Mouse (Mus musculus) midbrain, embryonic 16.5 days (tissue): ENCODE measurements around the gene Mcf2. TPM values are rescaled to one million over a fixed set of nuclear protein-coding genes. Genes with fewer than 3 reads are reported as not detected.

Source experiments
- ATAC-seq: fragments of 200-750 bp; cut with Nextera tagmentation; 2 replicates; pipeline ENCODE4 v1.8.0; 2017; ENCODE audit warnings: moderate TSS enrichment
- H3K27ac ChIP-seq: fragments of 300-500 bp; sonication (generic); 2 replicates; pipeline ENCODE4 v1.5.1; 2014; ENCODE audit warnings: mild to moderate bottlenecking, low read length, mixed read lengths
- H3K27me3 ChIP-seq: fragments of 300-500 bp; sonication (generic); 2 replicates; pipeline ENCODE4 v1.6.1; 2014; ENCODE audit warnings: low read depth, low read length, mixed read lengths; ENCODE audit not compliant: control insufficient read depth, insufficient read depth
- H3K36me3 ChIP-seq: fragments of 300-500 bp; sonication (generic); 2 replicates; pipeline ENCODE4 v1.6.1; 2014; ENCODE audit warnings: mild to moderate bottlenecking, low read length, moderate library complexity, mixed read lengths; ENCODE audit not compliant: control insufficient read depth, insufficient read depth
- H3K4me1 ChIP-seq: fragments of 300-500 bp; sonication (generic); 2 replicates; pipeline ENCODE4 v1.6.1; 2014; ENCODE audit warnings: mild to moderate bottlenecking, low read length, mixed read lengths; ENCODE audit not compliant: control insufficient read depth, insufficient read depth
- H3K4me2 ChIP-seq: fragments of 300-500 bp; sonication (generic); 2 replicates; pipeline ENCODE4 v1.6.1; 2014; ENCODE audit warnings: mild to moderate bottlenecking, low read length, mixed read lengths
- H3K4me3 ChIP-seq: fragments of 300-500 bp; sonication (generic); 2 replicates; pipeline ENCODE4 v1.5.1; 2014; ENCODE audit warnings: low read depth, mild to moderate bottlenecking, low read length, moderate library complexity, mixed read lengths
- H3K9ac ChIP-seq: fragments of 300-500 bp; sonication (generic); 2 replicates; pipeline ENCODE4 v1.6.1; 2014; ENCODE audit warnings: low read depth, low read length, mixed read lengths
- H3K9me3 ChIP-seq: fragments of 300-500 bp; sonication (generic); replicated peaks from 2 replicates; pipeline ENCODE4 v1.6.1; 2014; ENCODE audit warnings: mild to moderate bottlenecking, low read length, mixed read lengths; ENCODE audit not compliant: control insufficient read depth, poor library complexity, severe bottlenecking
- whole genome bisulfite sequencing: fragments of 180-500 bp; shearing (Covaris S2); extraction: QIAGEN DNeasy Blood & Tissue Kit; methylation state at CpG from one replicate; pipeline ENCODE4 v1.1.7; 2014; 5-methylcytosine and 5-hydroxymethylcytosine counted together
- polyA plus RNA-seq: library from polyadenylated mRNA; unstranded; fragments of >200 nt; fragmentation: Nextera tagmentation; extraction: Ambion mirVana; gene quantifications from 2 replicates; pipeline ENCODE4 v1.2.1, GENCODE M21; 2015

Mcf2 gene
- 2.8 and 3.1 TPM in 2 replicates for polyA plus RNA-seq

DNA sequence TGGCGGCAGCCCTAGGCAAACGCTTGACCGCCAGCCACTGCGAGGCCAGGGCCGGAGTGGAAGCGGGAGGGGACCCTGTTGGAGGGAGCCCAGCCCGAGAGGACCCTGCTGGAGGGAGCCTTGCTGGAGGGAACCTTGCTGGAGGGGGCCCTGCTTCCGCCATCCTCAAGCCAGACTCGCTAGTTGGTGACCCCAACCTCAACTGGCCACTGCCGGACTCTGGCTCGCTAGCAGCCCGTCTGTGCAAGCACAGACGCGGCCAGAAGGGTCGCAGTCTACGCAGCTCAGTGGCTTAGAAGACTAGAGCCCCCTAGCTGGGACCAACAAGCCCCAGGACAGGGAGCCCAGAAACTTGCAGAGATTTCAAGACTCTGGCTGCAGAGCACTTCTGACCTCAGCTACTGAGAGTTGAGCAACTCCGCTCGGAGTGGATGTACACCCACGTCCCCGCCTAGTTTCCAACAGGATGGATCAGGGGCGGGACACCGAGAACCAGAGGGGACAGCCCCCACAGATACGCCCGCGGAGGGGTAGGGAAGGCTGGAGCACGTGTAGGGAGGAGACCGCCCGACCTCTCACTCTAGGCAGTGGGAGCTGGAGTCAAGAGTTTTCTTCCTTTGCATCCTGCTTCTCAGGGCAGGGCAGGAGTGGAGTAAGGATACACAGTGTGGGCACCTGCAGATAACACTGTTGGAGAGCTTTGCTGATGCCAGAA lies at the start of gene Mcf2:
Mcf2 (minus strand) TSS at position 346 of the 715 bp plus-strand sequence.
- peak; percentile 86 for ATAC-seq
- Histone ChIP-seq H3K4me2 (peak within 1 kb of the TSS; percentile 88), H3K27me3 (0 out of 2 replicates have a peak, but pooled peaks cover 2% of the 10 kb centered on the region), H3K4me1 (no peaks in the 10 kb centered on the region), H3K9ac (peak within 1 kb of the TSS; percentile 30), H3K9me3 (no peaks in the 10 kb centered on the region), H3K27ac (no peak within 1 kb of the TSS), H3K4me3 (peak within 1 kb of the TSS; percentile 48), H3K36me3 (no peaks in the 10 kb centered on the region)
- WGBS, result 19% methylated on average over 25 of the region's 28 CpGs

DNA sequence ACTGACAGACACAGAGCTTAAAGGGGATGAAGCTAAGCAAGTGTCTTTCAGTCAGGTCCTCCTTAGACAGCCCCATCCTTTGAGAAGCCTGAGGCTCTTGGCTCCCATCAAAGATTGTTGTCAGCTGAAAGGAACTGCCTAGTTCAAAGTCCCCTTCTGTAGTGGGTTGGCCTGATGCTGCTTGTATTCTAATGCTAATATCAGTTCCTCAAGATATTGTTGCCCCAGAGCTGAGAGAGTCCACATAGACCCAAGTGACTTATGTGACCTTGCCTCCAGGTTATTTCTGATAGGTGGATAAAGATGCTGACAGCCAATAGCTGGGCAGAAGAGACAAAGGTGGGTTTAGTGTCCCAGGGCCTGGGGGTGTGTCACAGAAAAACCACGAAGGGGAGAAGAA lies 8.8 kb upstream of the Mcf2 start:
- WGBS, result 47% methylated on average over 1 of the region's 1 CpGs
- Histone ChIP-seq H3K36me3 (no peaks in the 10 kb centered on the region), H3K9me3 (no peaks in the 10 kb centered on the region), H3K9ac (no peak overlapping the region), H3K4me3 (no peak overlapping the region), H3K4me1 (no peaks in the 10 kb centered on the region), H3K27me3 (no peaks in the 10 kb centered on the region), H3K27ac (no peak overlapping the region), H3K4me2 (no peak overlapping the region)
- ATAC-seq, result no peak

DNA sequence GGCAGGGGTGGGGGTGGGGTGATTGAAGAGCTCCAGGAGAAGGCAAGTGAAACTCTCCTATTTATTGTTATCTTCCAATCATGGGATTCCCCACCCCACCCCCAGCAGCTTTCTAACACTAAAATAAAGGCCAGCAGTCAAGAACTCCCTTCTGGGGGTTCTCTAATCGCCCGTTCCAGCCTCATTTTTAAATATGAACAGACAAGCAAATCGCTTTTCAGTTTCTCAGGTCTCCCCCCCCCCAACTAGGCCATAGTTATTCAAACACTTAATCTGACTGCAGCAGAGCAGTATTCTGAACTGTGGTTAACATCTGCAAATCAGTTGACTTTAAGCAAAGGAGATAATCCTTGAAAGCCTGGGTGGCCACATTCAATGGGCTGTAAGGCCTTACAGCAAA lies 3.7 kb upstream of the Mcf2 start:
- Histone ChIP-seq H3K27ac (no peak overlapping the region), H3K36me3 (no peaks in the 10 kb centered on the region), H3K9me3 (no peaks in the 10 kb centered on the region), H3K4me2 (no peak overlapping the region), H3K4me3 (no peak overlapping the region), H3K27me3 (0 out of 2 replicates have a peak, but pooled peaks cover 2% of the 10 kb centered on the region), H3K4me1 (no peaks in the 10 kb centered on the region), H3K9ac (no peak overlapping the region)
- WGBS, result 21% methylated on average over 3 of the region's 3 CpGs
- no peak for ATAC-seq

DNA sequence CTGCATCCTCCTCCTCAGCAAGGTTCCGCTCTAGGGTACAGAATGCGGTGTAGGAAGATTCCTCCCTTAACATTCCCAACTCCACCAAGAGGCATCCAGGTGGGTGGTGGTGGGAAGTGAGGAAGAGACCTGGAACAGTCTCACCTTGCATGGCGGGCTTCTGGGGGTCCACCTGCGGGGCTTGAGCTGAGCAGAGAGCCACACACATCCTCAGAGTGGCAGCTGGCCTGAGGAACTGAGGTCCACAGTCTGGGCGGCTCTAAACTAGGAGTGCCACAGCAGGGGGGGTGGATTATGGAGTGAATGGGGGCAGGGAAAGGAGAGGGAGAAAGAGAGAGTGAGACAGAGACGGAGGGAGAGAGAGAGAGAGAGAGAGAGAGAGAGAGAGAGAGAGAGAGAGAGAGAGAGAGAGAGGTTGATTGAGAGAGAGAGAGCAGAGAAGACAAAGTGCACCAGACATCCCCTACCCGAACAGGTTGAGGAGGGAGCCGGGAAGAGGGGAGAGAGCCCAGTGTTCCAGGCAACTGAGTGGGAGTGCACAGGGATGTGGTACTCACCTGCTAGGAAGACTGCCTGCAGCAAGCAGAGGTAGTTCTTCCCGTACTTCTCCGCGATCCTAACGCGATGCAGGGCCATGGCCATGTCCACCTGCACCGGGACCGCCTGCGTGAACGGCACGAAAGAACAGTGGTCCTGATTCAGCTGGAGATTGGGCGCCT lies 705 bp downstream of the Mcf2 start:
- ATAC-seq, result peak; percentile 66; the same call in 1 of the 2 replicates
- WGBS, result 12% methylated on average over 19 of the region's 19 CpGs
- peak overlapping the region; percentile 48 for H3K4me3 ChIP-seq
- peak overlapping the region; percentile 30 for H3K9ac ChIP-seq
- 0 out of 2 replicates have a peak, but pooled peaks cover 2% of the 10 kb centered on the region for H3K27me3 ChIP-seq
- no peaks in the 10 kb centered on the region for H3K36me3 ChIP-seq
- no peak overlapping the region for H3K27ac ChIP-seq
- H3K4me1 ChIP-seq, result no peaks in the 10 kb centered on the region
- H3K4me2 ChIP-seq, result peak overlapping the region; percentile 88
- no peaks in the 10 kb centered on the region for H3K9me3 ChIP-seq

DNA sequence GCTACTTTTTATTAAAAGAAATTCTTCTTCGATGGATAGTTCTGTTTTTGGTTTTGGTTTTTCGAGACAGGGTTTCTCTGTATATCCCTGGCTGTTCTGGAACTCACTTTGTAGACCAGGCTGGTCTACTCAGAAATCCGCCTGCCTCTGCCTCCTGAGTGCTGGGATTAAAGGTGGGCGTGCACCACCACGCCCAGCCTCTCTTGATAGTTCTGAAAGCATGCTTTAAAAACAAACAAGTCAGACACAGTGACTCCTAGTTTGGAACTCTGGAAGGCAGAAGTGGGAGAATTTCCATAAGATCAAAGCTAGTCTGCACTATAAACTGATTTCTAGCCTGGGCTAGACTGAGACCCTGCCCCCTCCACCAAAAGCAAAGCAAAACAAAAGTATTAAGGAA lies 8.8 kb downstream of the Mcf2 start:
- ATAC-seq, result no peak
- no peaks in the 10 kb centered on the region for H3K9me3 ChIP-seq
- WGBS, result 85% methylated on average over 5 of the region's 5 CpGs
- H3K27ac ChIP-seq, result no peak overlapping the region
- no peaks in the 10 kb centered on the region for H3K36me3 ChIP-seq
- H3K9ac ChIP-seq, result no peak overlapping the region
- H3K4me2 ChIP-seq, result no peak overlapping the region
- no peak overlapping the region for H3K4me3 ChIP-seq
- no peaks in the 10 kb centered on the region for H3K4me1 ChIP-seq
- H3K27me3 ChIP-seq, result no peaks in the 10 kb centered on the region

DNA sequence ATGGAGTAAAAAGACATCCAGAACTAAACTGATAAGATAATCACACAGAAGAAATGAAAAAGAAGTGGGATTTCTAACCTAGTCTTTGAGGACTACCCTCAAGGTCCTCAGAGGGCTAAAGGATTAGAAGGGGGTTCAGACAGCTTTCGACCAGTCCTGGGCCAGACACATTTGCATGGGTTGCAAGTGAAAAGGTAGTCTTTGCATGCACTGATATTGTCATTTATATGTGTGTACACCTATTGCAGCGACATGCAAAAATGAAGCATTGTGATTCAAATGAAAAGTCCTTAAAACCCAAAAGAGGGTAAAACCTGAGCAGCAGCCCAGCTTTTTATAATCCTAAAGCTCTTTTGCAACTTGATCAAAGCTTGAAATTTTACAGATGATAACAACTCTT lies 9.4 kb downstream of the Mcf2 start:
- WGBS, result 80% methylated on average over 2 of the region's 2 CpGs
- H3K4me1 ChIP-seq, result no peaks in the 10 kb centered on the region

DNA sequence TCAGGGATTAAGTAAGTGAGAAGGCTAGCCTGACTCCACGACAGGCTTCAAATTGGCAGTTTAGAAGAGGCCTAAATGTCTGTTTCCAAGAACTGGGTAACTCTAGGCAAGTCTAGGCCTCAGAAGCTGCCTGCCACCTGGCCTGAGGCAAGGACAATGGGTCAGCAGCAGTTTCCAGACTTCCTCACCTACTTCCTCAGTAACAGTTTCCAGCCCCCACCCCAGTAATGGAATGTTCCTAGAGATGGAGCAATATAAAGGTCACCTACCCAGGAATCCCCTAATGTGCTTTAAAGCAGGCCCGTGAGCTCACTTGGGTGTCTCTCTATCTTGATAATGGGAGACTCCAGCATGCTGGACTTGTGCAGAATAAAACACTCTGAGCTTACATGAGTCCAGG lies 10.1 kb downstream of the Mcf2 start:
- H3K27ac ChIP-seq, result no peak overlapping the region
- 72% methylated on average over 2 of the region's 2 CpGs for WGBS

More for the DNA sequence above, 9.4 kb downstream of the Mcf2 start:
- no peaks in the 10 kb centered on the region for H3K36me3 ChIP-seq
- no peaks in the 10 kb centered on the region for H3K9me3 ChIP-seq
- H3K4me2 ChIP-seq, result no peak overlapping the region
- ATAC-seq, result no peak
- no peak overlapping the region for H3K9ac ChIP-seq
- no peak overlapping the region for H3K4me3 ChIP-seq
- no peaks in the 10 kb centered on the region for H3K27me3 ChIP-seq
- H3K27ac ChIP-seq, result no peak overlapping the region

DNA sequence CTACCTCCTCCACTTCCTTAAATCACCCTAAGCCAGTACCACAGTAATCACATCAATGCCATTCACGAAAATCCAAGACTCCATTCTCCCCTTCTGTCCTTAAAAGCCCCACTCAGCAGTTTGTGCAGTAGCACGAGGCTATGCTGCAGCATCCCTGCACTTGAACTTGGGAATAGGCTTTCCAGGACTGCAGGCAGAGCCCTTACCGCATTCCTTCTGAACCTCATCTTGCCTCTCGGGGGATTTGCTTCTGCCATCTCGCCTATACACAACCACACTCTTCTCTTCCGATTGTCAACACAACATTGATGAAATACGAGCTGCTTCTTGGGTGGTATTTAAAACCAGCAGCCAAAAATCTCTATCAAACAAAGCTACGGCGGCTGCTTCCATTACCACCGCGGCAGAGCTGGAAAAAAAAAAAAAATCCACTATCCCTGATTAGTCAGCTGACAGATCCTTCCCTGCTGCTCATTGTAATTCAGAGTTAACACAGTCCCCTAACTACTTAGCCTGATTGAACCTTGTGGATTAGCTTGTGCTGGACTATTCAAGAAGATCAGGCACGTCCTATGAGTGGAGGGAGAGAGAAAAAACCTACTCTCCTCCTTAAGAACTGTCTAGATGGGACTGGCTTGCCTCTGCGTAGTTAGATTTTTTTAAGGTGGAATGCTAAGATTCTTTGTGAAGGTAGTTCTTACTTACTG lies 31.5 kb downstream of the Mcf2 start:
- peak; percentile 93 for ATAC-seq
- H3K27me3 ChIP-seq, result no peaks in the 10 kb centered on the region

More for the DNA sequence above, 10.1 kb downstream of the Mcf2 start:
- ATAC-seq, result no peak
- no peak overlapping the region for H3K4me3 ChIP-seq
- H3K4me1 ChIP-seq, result no peaks in the 10 kb centered on the region
- no peak overlapping the region for H3K9ac ChIP-seq
- H3K4me2 ChIP-seq, result no peak overlapping the region
- no peaks in the 10 kb centered on the region for H3K9me3 ChIP-seq
- no peaks in the 10 kb centered on the region for H3K36me3 ChIP-seq
- no peaks in the 10 kb centered on the region for H3K27me3 ChIP-seq

More for the DNA sequence above, 31.5 kb downstream of the Mcf2 start:
- Histone ChIP-seq H3K36me3 (no peaks in the 10 kb centered on the region), H3K4me3 (peak overlapping the region; percentile 40), H3K4me1 (no peaks in the 10 kb centered on the region), H3K9ac (peak overlapping the region; percentile 54; the same call in 1 of the 2 replicates), H3K27ac (peak overlapping the region; percentile 45), H3K9me3 (no peaks in the 10 kb centered on the region), H3K4me2 (peak overlapping the region; percentile 48)
- 14% methylated on average over 13 of the region's 13 CpGs for WGBS
